Mouse (Mus musculus): ENCODE data around the gene Chrm1.

GRCm38 (mm10) chr19:8715868-8716766 is 52.5 kb downstream of the Chrm1 start:
- TF ChIP-seq MAX (IDR thresholded peaks at IDR 0.05) (no peak), CTCF (IDR thresholded peaks at IDR 0.05; ENCODE audit: control insufficient read depth, insufficient read depth, insufficient read length) (no peak), USF1 (IDR thresholded peaks at IDR 0.05; ENCODE audit: low read depth) (no peak), MYOD1 (IDR thresholded peaks at IDR 0.05; ENCODE audit: control insufficient read depth, insufficient read length, low read depth) (no peak)
